ENCODE assay signal across 26 mouse cellular contexts in genomic region chr15:100588297-100588696, GRCm38 (mm10). TPM values are rescaled to one million over a fixed set of nuclear protein-coding genes. Genes with fewer than 3 reads are reported as not detected.
DNase-seq lines count a peak whose midpoint lies in the region; ATAC-seq and TF ChIP-seq lines count a peak whose summit lies in the region.
"Had no signal": no experiment of that assay in that cellular context is flagged by ENCODE, and none has a peak within 500 bp of the region (broad histone marks: within the 10 kb centered on the region; RNA-seq: fewer than 3 reads in every experiment).

No protein-coding gene starts in this region.

- H3K27me3 ChIP-seq in kidney, postnatal 0 days (ENCODE audit: insufficient read depth, low read length) = no peaks in the 10 kb centered on the region
- H3K27me3 ChIP-seq in kidney, embryonic 14.5 days (ENCODE audit: control insufficient read depth, insufficient read depth, low read length) = no peaks in the 10 kb centered on the region
- H3K27me3 ChIP-seq: embryonic facial prominence, embryonic 15.5 days; hindbrain, embryonic 13.5 days had no signal

- no peak for ATAC-seq in kidney, postnatal 0 days (replicated peaks; ENCODE audit: low FRiP score, low read depth)
- no peak for ATAC-seq in kidney, embryonic 14.5 days (ENCODE audit: low FRiP score, low TSS enrichment)
- ATAC-seq in common myeloid progenitor, adult 5-6 weeks (replicated peaks; ENCODE audit: low read depth, poor library complexity, severe bottlenecking) = peak; percentile 68
- ATAC-seq: CD4-positive, CD25-positive, alpha-beta regulatory T cell, adult 4 months; forebrain, embryonic 14.5 days; hindbrain, postnatal 0 days had no signal

- no peak overlapping the region for H3K4me2 ChIP-seq in kidney, postnatal 0 days (ENCODE audit: low read length)
- no peak overlapping the region for H3K4me2 ChIP-seq in kidney, embryonic 14.5 days (replicated peaks; ENCODE audit: low read depth, low read length)
- H3K4me2 ChIP-seq: embryonic facial prominence, embryonic 15.5 days; hindbrain, embryonic 13.5 days had no signal

- H3K36me3 ChIP-seq in kidney, postnatal 0 days (ENCODE audit: insufficient read depth, low read length) = peaks cover 13% of the 10 kb centered on the region
- H3K36me3 ChIP-seq in kidney, embryonic 14.5 days (ENCODE audit: control insufficient read depth, insufficient read depth, low read length) = peaks cover 9% of the 10 kb centered on the region; the same call in 1 of the 2 replicates
- H3K36me3 ChIP-seq: G1E had no signal

- no peak overlapping the region for H3K9ac ChIP-seq in kidney, postnatal 0 days (ENCODE audit: low read depth, low read length)
- H3K9ac ChIP-seq in kidney, embryonic 14.5 days (ENCODE audit: low read depth, low read length) = no peak overlapping the region
- H3K9ac ChIP-seq: embryonic facial prominence, embryonic 15.5 days; hindbrain, embryonic 13.5 days had no signal

- WGBS in kidney, postnatal 0 days = 82% methylated on average over 6 of the region's 6 CpGs
- WGBS in kidney, embryonic 14.5 days = 88% methylated on average over 6 of the region's 6 CpGs

- TF ChIP-seq CTCF in kidney, postnatal 0 days (IDR thresholded peaks at IDR 0.05; ENCODE audit: low read depth) = no peak

- no peak overlapping the region for H3K4me3 ChIP-seq in kidney, postnatal 0 days (replicated peaks; ENCODE audit: low read depth, low read length)
- no peak overlapping the region for H3K4me3 ChIP-seq in kidney, embryonic 14.5 days (ENCODE audit: low read length)
- H3K4me3 ChIP-seq: embryonic facial prominence, embryonic 15.5 days; erythroblast, embryonic 14.5 days; forebrain, embryonic 10.5 days; gastrocnemius, adult 2 months; heart, embryonic 10.5 days; hindbrain, embryonic 13.5 days had no signal

- no peaks in the 10 kb centered on the region for H3K9me3 ChIP-seq in kidney, postnatal 0 days (replicated peaks; ENCODE audit: low read length)
- no peaks in the 10 kb centered on the region for H3K9me3 ChIP-seq in kidney, embryonic 14.5 days (ENCODE audit: control insufficient read depth, low read length)
- H3K9me3 ChIP-seq: embryonic facial prominence, embryonic 15.5 days; forebrain, embryonic 10.5 days; G1E; heart, embryonic 10.5 days; hindbrain, embryonic 13.5 days had no signal

- H3K27ac ChIP-seq in kidney, postnatal 0 days = 0 out of 2 replicates have a peak overlapping the region, but pooled peaks have one; percentile 4
- no peak overlapping the region for H3K27ac ChIP-seq in kidney, embryonic 14.5 days (ENCODE audit: low read depth, low read length)
- H3K27ac ChIP-seq: embryonic facial prominence, embryonic 15.5 days; forebrain, embryonic 10.5 days; gastrocnemius, adult 2 months; heart, embryonic 10.5 days; hindbrain, embryonic 13.5 days; hindbrain, postnatal 0 days had no signal

- no peak for DNase-seq in kidney, postnatal 0 days (ENCODE audit: low spot score)
- peak; percentile 85 for DNase-seq in adipocyte (ENCODE audit: low spot score)
- DNase-seq in cerebellum, postnatal 4 days (ENCODE audit: low spot score in 2 of 2) = no peak
- DNase-seq in layer of hippocampus, adult 8-10 months (ENCODE audit: low spot score in 2 of 2) = no peak
- DNase-seq: adrenal gland, postnatal 10 days; B cell, adult 2 months; cerebellum, adult 18-20 months; cerebellum, adult 9-11 months; cerebellum, postnatal 36 days; embryo, embryonic 11 days; gastrocnemius, adult 2 months; gastrocnemius, postnatal 36 days; heart, adult 18-20 months; heart, postnatal 10 days; heart, postnatal 4 days had no signal

- H3K4me1 ChIP-seq in kidney, postnatal 0 days (replicated peaks; ENCODE audit: insufficient read depth, low read length) = no peaks in the 10 kb centered on the region
- H3K4me1 ChIP-seq in kidney, embryonic 14.5 days (ENCODE audit: control insufficient read depth, insufficient read depth, low read length) = no peaks in the 10 kb centered on the region
- H3K4me1 ChIP-seq: embryonic facial prominence, embryonic 15.5 days; heart, embryonic 10.5 days; hindbrain, embryonic 13.5 days had no signal

RNA-seq across cellular contexts. Expression of gene Pou6f1, which starts 11.5 kb away (rescaled TPM):
- polyA plus RNA-seq in kidney, postnatal 0 days (2015; fragmentation: Nextera tagmentation; extraction: Ambion mirVana) = 9.5 and 9.7 TPM in 2 replicates
- 9.6 and 14.6 TPM in 2 replicates for polyA plus RNA-seq in kidney, embryonic 14.5 days (2014; fragmentation: Nextera tagmentation; extraction: Ambion mirVana)
- total RNA-seq in common myeloid progenitor, adult 5-6 weeks (2017) = 0.19 and 1.4 TPM in 2 replicates
- 100 to 1,000 TPM in 3 of 4 experiments, 10 to 100 TPM in 1; 99.4 to 115 (median 109) TPM for total RNA-seq in layer of hippocampus, adult 8-10 months (2022)

RNA-seq across cellular contexts. Expression of gene Dazap2, which starts 26.9 kb away (rescaled TPM):
- 327 and 349 TPM in 2 replicates for polyA plus RNA-seq in kidney, postnatal 0 days (2015; fragmentation: Nextera tagmentation; extraction: Ambion mirVana)
- 236 and 274 TPM in 2 replicates for polyA plus RNA-seq in kidney, embryonic 14.5 days (2014; fragmentation: Nextera tagmentation; extraction: Ambion mirVana)
- 155 and 179 TPM in 2 replicates for total RNA-seq in common myeloid progenitor, adult 5-6 weeks (2017)
- 100 to 1,000 TPM; 106 to 135 (median 115) TPM for total RNA-seq in layer of hippocampus, adult 8-10 months (2022)

RNA-seq across cellular contexts. Expression of gene Tfcp2, which starts 36.5 kb away (rescaled TPM):
- polyA plus RNA-seq in kidney, postnatal 0 days (2015; fragmentation: Nextera tagmentation; extraction: Ambion mirVana) = 28.6 and 29.1 TPM in 2 replicates
- 17.7 and 32.9 TPM in 2 replicates for polyA plus RNA-seq in kidney, embryonic 14.5 days (2014; fragmentation: Nextera tagmentation; extraction: Ambion mirVana)
- 10.1 and 16.9 TPM in 2 replicates for total RNA-seq in common myeloid progenitor, adult 5-6 weeks (2017)
- total RNA-seq in layer of hippocampus, adult 8-10 months (2022) = 10 to 100 TPM; 31.4 to 41.1 (median 36.5) TPM

RNA-seq across cellular contexts. Expression of gene Smagp, which starts 48.4 kb away (rescaled TPM):
- 83.7 and 92.0 TPM in 2 replicates for polyA plus RNA-seq in kidney, postnatal 0 days (2015; fragmentation: Nextera tagmentation; extraction: Ambion mirVana)
- polyA plus RNA-seq in kidney, embryonic 14.5 days (2014; fragmentation: Nextera tagmentation; extraction: Ambion mirVana) = 26.4 and 28.4 TPM in 2 replicates
- total RNA-seq in common myeloid progenitor, adult 5-6 weeks (2017) = 5.1 TPM in 1 of 2 replicates, not detected in the other
- total RNA-seq in layer of hippocampus, adult 8-10 months (2022) = 1 to 10 TPM; 1.4 to 4.3 (median 2.7) TPM
- polyA plus RNA-seq: CD4-positive, CD25-positive, alpha-beta regulatory T cell, adult 4 months had no signal

Comparison
In these comparisons a context has a peak if more than half of its experiments do, and no peak if none do; other contexts are left out.
1. RNA of gene Pou6f1, which starts 11.5 kb away (total RNA-seq): 99.4 to 115 TPM in layer of hippocampus, adult 8-10 months; 0.19 to 1.4 TPM in common myeloid progenitor, adult 5-6 weeks; every median in the first group is over 10 times any median in the second.